Mouse (Mus musculus) left cerebral cortex, adult 6 months (tissue): ENCODE data around the gene Olfr907. TPM values are rescaled to one million over a fixed set of nuclear protein-coding genes. Genes with fewer than 3 reads are reported as not detected.

Experiments
- long read RNA-seq, 2 experiments: library from polyadenylated mRNA; unstranded; transcript quantifications; one replicate each; pipeline ENCODE4 v2.0.0; 2019 to 2020
- polyA plus RNA-seq: library from polyadenylated mRNA; unstranded; fragments of <200 nt; fragmentation: Nextera tagmentation; gene quantifications from 2 replicates; pipeline ENCODE4 v1.2.3, GENCODE M21; 2021

The Olfr907 gene
- polyA plus RNA-seq, result not detected in 2 replicates
- long read RNA-seq, experiment 1, result 0 reads
- long read RNA-seq, experiment 2, result 0 reads

DNA sequence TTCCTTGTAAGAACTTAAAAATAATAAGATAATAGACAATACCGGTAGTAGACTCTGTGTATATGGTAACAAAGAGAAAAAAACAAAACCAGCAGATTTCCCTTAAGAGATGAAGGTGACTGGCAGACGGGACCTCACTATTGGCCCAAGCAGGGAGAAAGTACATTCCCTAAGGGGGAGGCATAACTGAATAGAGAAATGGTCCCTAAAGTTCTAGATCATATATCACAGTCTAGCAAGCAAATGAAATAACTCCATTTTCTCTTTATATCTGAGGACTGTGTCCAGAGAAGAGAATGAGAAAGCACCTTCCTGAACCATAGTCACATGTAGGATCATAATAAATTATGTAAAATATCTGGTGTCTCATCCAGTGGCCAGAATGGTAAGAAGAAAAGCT lies at the start of gene Olfr907:
Olfr907 (plus strand) TSS at position 301 of the 400 bp plus-strand sequence.

DNA sequence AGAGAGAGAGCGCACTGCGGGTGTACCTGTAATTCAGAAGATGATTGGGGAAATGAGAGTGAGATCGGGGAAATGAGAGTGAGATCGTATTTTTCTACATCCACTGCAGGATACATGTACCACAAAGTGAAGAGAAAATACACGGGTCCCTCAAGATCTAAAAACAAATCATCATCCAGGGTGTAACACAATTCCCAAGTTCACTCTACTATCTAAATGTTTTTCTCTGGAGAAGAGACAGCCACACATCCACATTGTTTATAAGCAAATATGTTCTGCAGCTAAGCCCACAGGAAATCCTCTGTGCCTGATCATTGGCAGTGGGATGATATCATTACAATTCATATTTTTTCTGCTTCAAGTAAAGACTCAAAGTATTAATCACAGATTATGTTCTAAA lies 48.2 kb upstream of the Olfr907 start, which contains the start of gene Olfr902:
Olfr902 (plus strand) TSS at position 301 of the 400 bp plus-strand sequence.

DNA sequence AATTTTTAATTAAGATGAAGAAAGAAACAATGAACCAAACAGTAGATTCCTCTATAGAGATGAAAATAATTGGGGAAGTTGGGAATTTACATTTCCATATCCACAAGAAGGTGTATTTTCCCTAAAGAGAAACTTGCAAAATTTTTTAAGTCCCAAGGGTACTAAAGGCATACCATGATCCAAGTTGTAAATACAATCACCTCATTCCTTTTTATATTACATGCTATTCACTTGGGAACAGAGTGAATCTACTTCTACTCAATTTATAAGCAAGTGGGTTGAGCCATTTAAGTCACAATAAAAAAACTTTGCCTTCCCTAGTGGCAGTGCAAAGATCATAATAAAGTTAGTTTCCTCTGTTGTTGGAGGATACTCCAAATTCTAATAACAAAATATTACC lies 32.8 kb upstream of the Olfr907 start, which contains the start of gene Olfr904:
Olfr904 (plus strand) TSS at position 301 of the 400 bp plus-strand sequence.

DNA sequence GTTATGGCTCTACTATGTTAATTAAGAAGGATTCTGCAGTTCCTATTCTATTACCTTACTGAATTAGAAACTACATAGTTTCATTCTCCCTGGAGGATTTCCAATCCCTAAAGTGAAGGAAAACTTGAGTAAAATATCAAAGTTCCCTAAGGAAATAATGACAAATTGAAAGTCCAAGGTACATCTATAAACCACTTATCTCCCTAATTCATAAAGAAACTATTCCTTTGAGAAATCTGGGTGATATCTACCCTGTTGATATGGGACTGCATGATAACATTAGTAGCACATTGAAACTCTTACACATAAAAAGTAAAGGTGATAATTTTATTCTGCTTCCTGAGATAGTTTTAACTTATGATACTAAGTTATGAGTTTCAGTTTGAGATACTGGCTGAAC lies 24.8 kb upstream of the Olfr907 start, which contains the start of gene Olfr905:
Olfr905 (plus strand) TSS at position 301 of the 400 bp plus-strand sequence.

DNA sequence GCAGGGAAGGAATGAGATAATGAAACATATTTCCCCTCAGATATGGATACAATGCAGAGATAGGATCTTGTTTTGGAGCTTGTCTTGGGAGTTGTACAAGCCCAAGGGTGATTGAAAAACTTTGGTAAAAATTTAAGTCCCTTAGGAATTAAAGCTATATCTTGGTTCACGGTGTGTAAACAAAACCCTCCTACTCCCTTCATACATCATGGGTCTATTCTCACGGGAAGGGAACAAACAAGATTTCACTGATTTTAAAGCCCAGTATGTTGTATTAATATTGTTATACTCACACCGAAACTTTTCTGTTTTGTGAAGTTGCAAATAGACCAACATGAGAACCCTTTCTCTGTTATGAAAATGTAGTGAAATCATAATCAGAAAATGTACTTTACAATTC lies 8.8 kb upstream of the Olfr907 start, which contains the start of gene Olfr906:
Olfr906 (plus strand) TSS at position 301 of the 400 bp plus-strand sequence.

DNA sequence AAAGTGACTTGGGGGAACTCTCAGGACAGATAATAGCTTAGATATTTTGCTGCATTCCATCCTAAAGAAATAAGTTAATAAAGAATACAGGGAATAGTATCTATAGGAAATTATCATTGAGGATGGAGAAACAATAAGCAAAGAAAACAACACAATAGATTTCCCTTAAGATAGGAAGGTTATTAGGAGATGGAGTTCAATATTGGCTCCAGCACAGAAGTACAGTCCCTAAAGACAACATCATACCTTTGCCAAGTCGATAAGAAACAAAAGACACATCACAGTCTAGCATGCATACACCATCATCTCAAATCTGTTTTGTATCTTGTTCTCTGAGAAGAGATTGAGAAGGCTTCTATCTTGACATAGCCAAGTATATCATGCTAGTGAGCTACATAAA lies 25.7 kb downstream of the Olfr907 start, which contains the start of gene Olfr911-ps1:
Olfr911-ps1 (plus strand) TSS at position 301 of the 400 bp plus-strand sequence.

DNA sequence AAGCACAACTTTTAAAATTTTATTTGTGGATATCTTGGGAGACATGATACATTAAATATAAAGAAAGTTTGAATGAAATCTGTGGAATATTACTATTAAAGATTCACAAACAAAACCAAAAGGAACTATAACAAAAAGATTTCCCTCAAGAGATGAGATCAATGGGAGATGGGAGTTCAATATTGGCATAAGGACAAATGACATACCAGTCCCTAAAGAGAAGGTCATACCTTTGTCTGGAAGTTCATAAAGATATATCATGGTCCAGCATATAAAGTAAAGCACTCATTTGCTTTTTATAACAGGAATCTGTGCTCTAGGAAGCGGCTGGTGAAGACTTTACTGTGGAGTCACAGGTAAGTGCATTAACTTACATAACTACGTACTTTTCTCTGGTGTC lies 41.9 kb downstream of the Olfr907 start, which contains the start of gene Olfr910:
Olfr910 (plus strand) TSS at position 301 of the 400 bp plus-strand sequence.

Other genes starting within 250 kb of the Olfr907 start
- gene Olfr143, start 243.0 kb upstream of the Olfr907 start, polyA plus RNA-seq, result not detected in 2 replicates
- not detected in 2 replicates for gene Olfr895, start 227.9 kb upstream of the Olfr907 start, polyA plus RNA-seq
- gene Olfr896-ps1, start 204.7 kb upstream of the Olfr907 start, polyA plus RNA-seq, result not detected in 2 replicates
- gene Olfr25, start 166.7 kb upstream of the Olfr907 start, polyA plus RNA-seq, result not detected in 2 replicates
- gene Olfr898, start 147.4 kb upstream of the Olfr907 start, polyA plus RNA-seq, result not detected in 2 replicates
- not detected in 2 replicates for gene Olfr250, start 128.9 kb upstream of the Olfr907 start, polyA plus RNA-seq
- gene Olfr251, start 118.7 kb upstream of the Olfr907 start, polyA plus RNA-seq, result not detected in 2 replicates
- gene Olfr147, start 94.1 kb upstream of the Olfr907 start, polyA plus RNA-seq, result not detected in 2 replicates
- not detected in 2 replicates for gene Olfr901, start 66.3 kb upstream of the Olfr907 start, polyA plus RNA-seq
- not detected in 2 replicates for gene Olfr902, start 48.1 kb upstream of the Olfr907 start, polyA plus RNA-seq
- not detected in 2 replicates for gene Olfr904, start 32.7 kb upstream of the Olfr907 start, polyA plus RNA-seq
- gene Olfr905, start 24.7 kb upstream of the Olfr907 start, polyA plus RNA-seq, result not detected in 2 replicates
- not detected in 2 replicates for gene Olfr906, start 8.7 kb upstream of the Olfr907 start, polyA plus RNA-seq
- not detected in 2 replicates for gene Olfr911-ps1, start 25.8 kb downstream of the Olfr907 start, polyA plus RNA-seq
- gene Olfr910, start 42.0 kb downstream of the Olfr907 start, polyA plus RNA-seq, result not detected in 2 replicates
- not detected in 2 replicates for gene Olfr912, start 84.4 kb downstream of the Olfr907 start, polyA plus RNA-seq
- gene Olfr913, start 97.0 kb downstream of the Olfr907 start, polyA plus RNA-seq, result not detected in 2 replicates
- gene Olfr914, start 109.3 kb downstream of the Olfr907 start, polyA plus RNA-seq, result not detected in 2 replicates
- not detected in 2 replicates for gene Olfr916, start 164.1 kb downstream of the Olfr907 start, polyA plus RNA-seq
- not detected in 2 replicates for gene Olfr917, start 170.0 kb downstream of the Olfr907 start, polyA plus RNA-seq
- not detected in 2 replicates for gene Olfr918, start 178.8 kb downstream of the Olfr907 start, polyA plus RNA-seq
- not detected in 2 replicates for gene Olfr919, start 207.9 kb downstream of the Olfr907 start, polyA plus RNA-seq
- 4.6 and 5.1 TPM in 2 replicates for gene Vwa5a, start 222.5 kb downstream of the Olfr907 start, polyA plus RNA-seq